Mouse (Mus musculus): Measurements from ENCODE around the gene Fbxo41. TPM values are rescaled to one million over a fixed set of nuclear protein-coding genes. Genes with fewer than 3 reads are reported as not detected.

Fbxo41 gene
- polyA plus RNA-seq, 1 experiment from 2014 or later = 10.4 TPM

DNA sequence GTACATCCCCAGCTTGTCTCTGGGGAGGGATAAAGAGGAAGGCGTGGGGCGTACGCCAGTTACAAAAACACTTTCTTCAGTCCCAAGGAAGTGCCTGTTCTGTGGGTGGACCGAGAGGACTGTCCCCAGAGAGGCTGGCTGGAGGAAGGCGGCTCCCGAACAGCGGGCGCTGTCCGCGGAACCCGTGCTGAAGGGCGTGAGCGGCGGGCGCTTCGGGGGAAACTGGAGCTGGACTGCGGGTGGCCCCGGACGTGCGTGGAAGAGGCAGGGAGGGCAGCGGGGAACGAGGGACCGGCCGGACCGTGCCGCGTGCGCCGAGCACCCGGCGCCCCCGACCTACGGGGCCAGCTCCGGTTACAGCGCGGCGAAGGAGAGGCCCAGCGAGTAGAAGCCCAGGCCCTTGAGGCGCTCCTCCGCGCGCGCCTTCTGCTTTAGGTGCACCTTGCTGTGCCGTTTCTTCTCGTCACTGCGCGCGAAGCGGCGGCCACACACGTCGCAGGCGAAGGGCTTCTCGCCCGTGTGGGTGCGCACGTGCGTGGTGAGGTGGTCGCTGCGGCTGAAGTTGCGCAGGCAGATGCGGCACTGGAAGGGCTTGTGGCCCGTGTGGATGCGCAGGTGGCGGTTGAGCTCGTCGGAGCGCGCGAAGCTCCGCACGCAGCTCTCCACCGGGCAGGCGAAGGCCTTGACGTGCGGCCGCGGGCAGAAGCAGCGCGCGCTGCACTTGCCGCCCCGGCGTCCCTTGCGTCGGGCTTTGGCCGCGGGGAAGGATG lies 8.7 kb upstream of the Fbxo41 start:
- H3K4me1 ChIP-seq (replicated peaks) = peaks cover 32% of the 10 kb centered on the region
- ATAC-seq (ENCODE audit: low FRiP score, low read depth) = no peak
- H3K9ac ChIP-seq = peak overlapping the region; percentile 5; the same call in 1 of the 2 replicates
- H3K9me3 ChIP-seq = no peaks in the 10 kb centered on the region
- H3K36me3 ChIP-seq = no peaks in the 10 kb centered on the region
- H3K4me3 ChIP-seq = peak overlapping the region; percentile 50
- peaks cover 71% of the 10 kb centered on the region for H3K27me3 ChIP-seq
- H3K27ac ChIP-seq (replicated peaks) = no peak overlapping the region
- under 1% methylated on average over 85 of the region's 88 CpGs for WGBS
- peak overlapping the region; percentile 95 for H3K4me2 ChIP-seq

DNA sequence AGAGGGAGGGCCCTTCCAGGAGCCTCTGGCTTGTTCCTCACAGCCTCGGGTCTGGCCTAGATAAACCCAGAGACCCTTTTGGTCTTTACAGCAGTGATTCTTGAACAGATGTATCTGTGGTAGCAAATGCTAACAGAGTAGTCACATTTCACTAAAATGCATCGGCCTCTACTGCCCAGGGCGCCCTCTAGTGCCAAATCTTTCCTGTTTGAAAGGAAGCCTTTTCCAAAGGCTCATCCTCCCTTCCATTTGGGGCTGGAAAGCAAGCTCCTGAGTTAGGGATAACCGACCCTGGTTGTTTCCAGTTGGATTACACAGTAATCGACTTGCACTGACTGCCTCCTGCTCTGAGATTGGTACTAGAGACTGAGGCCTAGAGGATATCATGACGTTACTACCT lies 7.7 kb upstream of the Fbxo41 start:
- WGBS = 4% methylated on average over 6 of the region's 6 CpGs
- no peak for ATAC-seq (ENCODE audit: low FRiP score, low read depth)

DNA sequence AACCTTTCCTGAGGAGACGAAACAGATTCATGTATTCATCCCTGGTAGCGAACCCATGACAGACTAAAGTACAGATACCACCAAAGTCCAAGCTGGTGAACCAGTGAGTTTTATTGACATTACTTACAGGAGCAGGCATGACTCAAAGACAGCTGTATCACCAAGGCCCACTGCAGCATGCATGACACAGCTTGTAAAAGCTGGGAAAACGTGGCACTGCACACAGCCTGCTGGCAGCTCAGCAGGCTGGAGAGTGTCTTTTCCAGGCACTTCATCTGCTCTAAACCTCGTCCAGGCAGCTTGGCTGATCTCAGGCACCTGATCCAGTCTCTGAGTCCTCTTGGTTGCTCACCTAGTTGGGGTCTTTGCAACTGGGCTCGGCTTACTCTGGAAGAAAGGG lies 5.8 kb upstream of the Fbxo41 start:
- no peak for ATAC-seq (ENCODE audit: low FRiP score, low read depth)
- 58% methylated on average over 5 of the region's 5 CpGs for WGBS
- peaks cover 43% of the 10 kb centered on the region for H3K27me3 ChIP-seq

More for the DNA sequence above, 7.7 kb upstream of the Fbxo41 start:
- H3K9me3 ChIP-seq = no peaks in the 10 kb centered on the region
- no peaks in the 10 kb centered on the region for H3K36me3 ChIP-seq
- no peak overlapping the region for H3K9ac ChIP-seq
- no peak overlapping the region for H3K27ac ChIP-seq (replicated peaks)
- no peak overlapping the region for H3K4me2 ChIP-seq
- H3K4me1 ChIP-seq (replicated peaks) = peaks cover 32% of the 10 kb centered on the region
- peaks cover 61% of the 10 kb centered on the region for H3K27me3 ChIP-seq
- no peak overlapping the region for H3K4me3 ChIP-seq

DNA sequence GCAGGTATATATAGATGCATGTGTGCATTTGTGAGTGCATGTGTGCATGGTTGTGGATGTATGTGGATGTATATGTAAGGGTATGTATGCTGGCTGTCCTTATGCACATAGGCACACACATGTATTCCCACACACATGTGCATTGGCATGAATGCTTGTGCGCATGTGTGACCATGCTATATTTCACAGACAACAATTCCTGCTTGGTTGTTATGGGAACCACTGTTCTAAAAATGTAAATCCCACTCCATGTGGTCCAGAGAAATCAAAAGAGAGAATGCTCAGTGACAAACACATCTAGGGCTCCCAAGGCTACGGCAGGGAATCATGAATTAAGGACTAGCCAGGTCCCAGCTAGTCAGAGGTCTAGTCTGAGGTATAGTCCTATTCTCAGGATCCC lies 2.1 kb upstream of the Fbxo41 start:
- WGBS = 42% methylated on average over 2 of the region's 2 CpGs
- ATAC-seq (ENCODE audit: low FRiP score, low read depth) = no peak
- H3K27ac ChIP-seq (replicated peaks) = no peak overlapping the region
- peaks cover 20% of the 10 kb centered on the region for H3K4me1 ChIP-seq (replicated peaks)
- no peak overlapping the region for H3K9ac ChIP-seq
- H3K36me3 ChIP-seq = no peaks in the 10 kb centered on the region
- H3K4me3 ChIP-seq = no peak overlapping the region
- H3K4me2 ChIP-seq = no peak overlapping the region
- peaks cover 6% of the 10 kb centered on the region for H3K27me3 ChIP-seq
- H3K9me3 ChIP-seq = no peaks in the 10 kb centered on the region

More for the DNA sequence above, 5.8 kb upstream of the Fbxo41 start:
- H3K27ac ChIP-seq (replicated peaks) = no peak overlapping the region
- no peaks in the 10 kb centered on the region for H3K9me3 ChIP-seq
- H3K9ac ChIP-seq = no peak overlapping the region
- H3K4me2 ChIP-seq = no peak overlapping the region
- H3K4me3 ChIP-seq = no peak overlapping the region
- no peaks in the 10 kb centered on the region for H3K36me3 ChIP-seq
- peaks cover 26% of the 10 kb centered on the region for H3K4me1 ChIP-seq (replicated peaks)

DNA sequence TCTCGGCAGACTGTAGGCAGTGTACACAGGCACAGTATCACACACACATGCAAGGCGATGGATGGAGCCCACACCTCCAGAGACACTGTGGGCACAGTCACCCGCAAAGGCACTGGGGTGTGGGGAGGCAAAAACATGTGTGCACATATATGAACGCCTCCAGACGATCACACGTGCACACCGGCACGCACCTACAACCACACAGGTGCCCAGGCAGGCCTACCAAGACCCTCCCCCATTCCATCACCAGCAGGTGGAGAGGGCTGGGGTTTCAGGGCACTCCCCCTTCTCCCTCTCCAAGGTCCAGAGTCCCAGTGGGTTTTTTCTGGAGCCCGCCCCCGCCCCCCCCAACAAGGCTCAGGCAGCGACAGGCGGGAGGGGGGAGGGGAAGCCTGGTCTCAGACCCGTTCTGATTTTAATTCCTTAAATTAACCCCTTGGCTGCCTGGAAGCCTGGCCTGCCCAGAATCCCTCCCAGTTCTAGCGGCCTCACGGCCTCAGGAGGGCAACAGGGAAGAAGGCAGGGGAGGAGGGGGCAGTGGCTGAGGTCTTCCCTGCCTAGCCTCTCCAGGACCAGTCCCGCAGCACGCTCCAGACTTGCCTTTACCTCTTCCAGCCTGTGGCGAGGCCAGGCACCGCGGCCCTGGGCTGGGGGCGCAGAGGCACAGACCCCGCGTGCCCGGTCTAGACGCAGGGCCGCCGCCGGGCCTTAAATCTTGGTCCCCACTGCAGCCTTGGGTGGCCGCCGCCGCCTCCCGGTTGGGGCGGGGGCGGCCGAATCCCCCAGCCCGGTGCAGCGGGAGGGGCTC lies 487 bp downstream of the Fbxo41 start:
- H3K27me3 ChIP-seq = no peaks in the 10 kb centered on the region
- H3K27ac ChIP-seq (replicated peaks) = peak overlapping the region; percentile 75
- peak overlapping the region; percentile 65 for H3K4me2 ChIP-seq
- peak overlapping the region; percentile 85 for H3K9ac ChIP-seq
- H3K9me3 ChIP-seq = no peaks in the 10 kb centered on the region
- peak overlapping the region; percentile 60 for H3K4me3 ChIP-seq
- WGBS = under 1% methylated on average over 36 of the region's 37 CpGs
- peak; percentile 81 for ATAC-seq (ENCODE audit: low FRiP score, low read depth)
- no peaks in the 10 kb centered on the region for H3K36me3 ChIP-seq
- H3K4me1 ChIP-seq (replicated peaks) = peaks cover 20% of the 10 kb centered on the region

DNA sequence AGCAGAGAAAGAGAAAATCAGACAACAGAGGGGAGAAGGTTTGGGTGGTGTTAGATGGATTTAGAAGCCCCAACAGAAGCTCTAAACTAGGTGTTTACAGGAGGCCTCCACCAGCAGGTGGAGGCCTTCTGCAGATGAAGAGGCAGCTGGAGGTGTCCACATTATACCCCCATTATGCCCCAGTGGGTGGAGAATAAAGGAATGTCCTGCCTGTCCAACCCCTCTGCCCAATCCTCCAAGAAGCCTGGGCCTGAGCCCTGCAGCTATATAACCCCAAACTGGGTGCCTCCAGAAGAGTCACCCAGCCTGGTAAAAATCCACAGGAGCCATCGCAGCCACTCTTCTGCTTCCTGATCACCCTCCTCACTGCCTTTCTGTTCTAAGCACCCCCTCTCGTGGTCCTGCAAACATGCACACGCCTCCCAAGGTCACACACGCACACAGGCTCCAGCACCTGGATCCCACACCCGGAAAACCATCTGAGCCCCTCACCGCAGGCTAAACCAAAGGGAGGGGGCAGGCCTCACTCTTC lies 1.2 kb downstream of the Fbxo41 start:
- ATAC-seq (ENCODE audit: low FRiP score, low read depth) = 0 out of 2 replicates have a peak, but pooled peaks have one; percentile 2
- Histone ChIP-seq H3K4me1 (replicated peaks) (peaks cover 20% of the 10 kb centered on the region), H3K9ac (peak overlapping the region; percentile 85), H3K9me3 (no peaks in the 10 kb centered on the region), H3K4me2 (peak overlapping the region; percentile 65), H3K27ac (replicated peaks) (peak overlapping the region; percentile 75), H3K4me3 (peak overlapping the region; percentile 60), H3K27me3 (no peaks in the 10 kb centered on the region), H3K36me3 (no peaks in the 10 kb centered on the region)
- WGBS = 3% methylated on average over 6 of the region's 6 CpGs

DNA sequence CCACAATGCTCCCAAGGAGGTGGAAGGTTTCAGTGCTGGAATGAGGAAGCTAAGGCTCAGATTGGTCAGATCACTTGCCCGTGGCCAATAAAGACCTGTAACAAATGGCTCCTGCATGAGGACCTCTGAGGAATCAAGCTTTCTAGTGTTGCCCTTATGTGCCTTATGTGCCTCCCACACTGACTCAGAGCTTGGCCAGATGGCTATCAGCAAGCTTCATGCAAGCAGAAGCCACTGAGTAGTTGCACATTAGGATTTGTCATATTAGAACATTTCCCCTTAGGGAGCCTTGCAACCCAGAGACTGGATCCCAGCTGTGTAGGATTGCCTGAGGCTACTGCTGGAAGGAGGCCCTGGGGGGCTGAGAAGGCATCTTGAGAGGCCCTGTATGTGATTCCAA lies 2.4 kb downstream of the Fbxo41 start:
- Histone ChIP-seq H3K9me3 (no peaks in the 10 kb centered on the region), H3K27me3 (no peaks in the 10 kb centered on the region), H3K9ac (no peak overlapping the region), H3K4me2 (no peak overlapping the region), H3K4me1 (replicated peaks) (peaks cover 20% of the 10 kb centered on the region), H3K36me3 (no peaks in the 10 kb centered on the region), H3K27ac (replicated peaks) (no peak overlapping the region), H3K4me3 (no peak overlapping the region)
- WGBS = 72% methylated on average over 1 of the region's 1 CpGs
- no peak for ATAC-seq (ENCODE audit: low FRiP score, low read depth)

DNA sequence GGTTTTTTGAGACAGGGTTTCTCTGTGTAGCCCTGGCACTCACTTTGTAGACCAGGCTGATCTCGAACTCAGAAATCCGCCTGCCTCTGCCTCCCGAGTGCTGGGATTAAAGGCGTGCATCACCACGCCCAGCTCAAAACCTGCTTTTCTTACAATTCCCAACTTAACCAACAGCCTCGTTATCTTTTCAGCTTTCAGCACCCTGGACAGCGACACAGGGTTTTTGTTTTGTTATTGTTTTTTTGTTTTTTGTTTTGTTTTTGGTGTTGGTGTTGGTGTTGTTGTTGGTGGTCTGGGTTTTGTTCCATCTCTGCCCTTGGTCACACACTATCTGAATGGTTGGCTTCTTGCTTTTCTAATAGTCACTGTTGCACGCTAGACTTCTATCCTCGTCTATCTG lies 4.6 kb downstream of the Fbxo41 start:
- H3K36me3 ChIP-seq = no peaks in the 10 kb centered on the region
- no peak overlapping the region for H3K9ac ChIP-seq
- H3K27ac ChIP-seq (replicated peaks) = no peak overlapping the region
- no peak overlapping the region for H3K4me3 ChIP-seq
- peaks cover 18% of the 10 kb centered on the region for H3K4me1 ChIP-seq (replicated peaks)
- no peak for ATAC-seq (ENCODE audit: low FRiP score, low read depth)
- H3K9me3 ChIP-seq = no peaks in the 10 kb centered on the region
- H3K27me3 ChIP-seq = no peaks in the 10 kb centered on the region
- WGBS = 70% methylated on average over 9 of the region's 9 CpGs
- H3K4me2 ChIP-seq = no peak overlapping the region

DNA sequence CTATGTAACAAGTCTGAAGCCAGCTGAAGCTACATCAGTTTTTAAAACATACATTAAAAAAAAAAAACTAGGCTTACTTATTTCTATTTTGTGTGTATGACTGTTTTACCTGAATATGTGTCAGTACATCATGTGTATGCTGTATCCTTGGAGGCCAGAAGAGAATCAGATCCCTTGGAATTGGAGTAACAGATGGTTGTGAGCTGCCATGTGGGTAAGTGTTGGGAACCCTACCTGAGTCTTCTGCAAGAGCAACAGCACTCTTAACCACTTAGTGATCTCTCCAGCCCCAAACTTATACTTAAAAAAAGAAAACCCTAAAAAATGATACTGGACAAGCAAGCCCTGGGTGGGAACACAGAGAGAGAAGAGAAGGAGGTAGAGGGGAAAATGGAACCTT lies 5.8 kb downstream of the Fbxo41 start:
- no peaks in the 10 kb centered on the region for H3K27me3 ChIP-seq
- H3K4me3 ChIP-seq = no peak overlapping the region
- no peaks in the 10 kb centered on the region for H3K9me3 ChIP-seq
- no peak for ATAC-seq (ENCODE audit: low FRiP score, low read depth)
- H3K9ac ChIP-seq = no peak overlapping the region
- no peak overlapping the region for H3K27ac ChIP-seq (replicated peaks)
- peaks cover 14% of the 10 kb centered on the region for H3K4me1 ChIP-seq (replicated peaks)
- H3K36me3 ChIP-seq = no peaks in the 10 kb centered on the region
- no peak overlapping the region for H3K4me2 ChIP-seq

DNA sequence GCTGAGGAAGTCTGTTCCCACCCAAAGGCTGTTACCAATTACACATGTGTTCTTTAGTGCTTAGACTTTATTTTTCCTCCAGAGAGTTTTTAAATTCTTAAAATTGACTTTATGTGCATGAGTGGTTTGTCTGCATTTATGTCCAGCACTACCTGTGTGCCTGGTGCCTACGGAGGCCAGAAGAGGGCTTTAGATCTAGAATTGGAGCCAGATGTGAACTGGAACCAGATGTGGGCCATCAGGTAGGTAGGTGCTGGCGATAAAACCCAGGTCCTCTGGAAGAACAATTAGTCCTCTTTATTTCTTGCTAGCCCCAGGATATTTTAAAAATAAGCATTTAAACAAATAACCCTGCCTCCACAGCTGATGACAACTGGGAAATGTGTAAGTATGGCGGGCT lies 11.2 kb downstream of the Fbxo41 start:
- no peak overlapping the region for H3K4me3 ChIP-seq
- peaks cover 5% of the 10 kb centered on the region for H3K27me3 ChIP-seq
- H3K4me1 ChIP-seq (replicated peaks) = no peaks in the 10 kb centered on the region
- no peaks in the 10 kb centered on the region for H3K36me3 ChIP-seq
- no peak overlapping the region for H3K9ac ChIP-seq
- ATAC-seq (ENCODE audit: low FRiP score, low read depth) = no peak
- H3K4me2 ChIP-seq = no peak overlapping the region
- 95% methylated on average over 3 of the region's 3 CpGs for WGBS
- H3K27ac ChIP-seq (replicated peaks) = no peak overlapping the region
- H3K9me3 ChIP-seq = no peaks in the 10 kb centered on the region

DNA sequence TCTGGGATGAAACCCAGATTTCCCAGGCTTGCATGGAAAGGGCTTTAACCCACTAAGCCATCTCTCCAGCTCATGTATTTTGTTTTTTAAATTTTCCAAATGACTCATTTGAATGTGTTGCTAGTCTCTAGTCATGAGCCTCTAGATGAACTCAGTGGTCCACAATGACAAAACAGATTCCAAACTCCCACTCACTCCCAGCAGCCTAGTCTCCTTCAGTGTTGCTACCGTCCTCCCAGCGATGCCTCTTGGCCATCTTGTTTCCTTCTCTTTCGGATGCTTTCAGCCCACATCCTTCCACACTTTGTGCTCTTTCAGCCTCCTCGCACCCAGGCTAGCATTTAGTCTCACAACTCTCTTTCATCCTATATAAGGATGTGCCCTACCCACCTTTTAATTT lies 12.5 kb downstream of the Fbxo41 start:
- no peak overlapping the region for H3K4me2 ChIP-seq
- no peak overlapping the region for H3K27ac ChIP-seq (replicated peaks)
- no peak overlapping the region for H3K4me3 ChIP-seq
- no peak for ATAC-seq (ENCODE audit: low FRiP score, low read depth)
- no peaks in the 10 kb centered on the region for H3K4me1 ChIP-seq (replicated peaks)
- WGBS = 81% methylated on average over 4 of the region's 4 CpGs
- no peaks in the 10 kb centered on the region for H3K36me3 ChIP-seq
- H3K9ac ChIP-seq = no peak overlapping the region
- peaks cover 18% of the 10 kb centered on the region for H3K27me3 ChIP-seq
- H3K9me3 ChIP-seq = no peaks in the 10 kb centered on the region

DNA sequence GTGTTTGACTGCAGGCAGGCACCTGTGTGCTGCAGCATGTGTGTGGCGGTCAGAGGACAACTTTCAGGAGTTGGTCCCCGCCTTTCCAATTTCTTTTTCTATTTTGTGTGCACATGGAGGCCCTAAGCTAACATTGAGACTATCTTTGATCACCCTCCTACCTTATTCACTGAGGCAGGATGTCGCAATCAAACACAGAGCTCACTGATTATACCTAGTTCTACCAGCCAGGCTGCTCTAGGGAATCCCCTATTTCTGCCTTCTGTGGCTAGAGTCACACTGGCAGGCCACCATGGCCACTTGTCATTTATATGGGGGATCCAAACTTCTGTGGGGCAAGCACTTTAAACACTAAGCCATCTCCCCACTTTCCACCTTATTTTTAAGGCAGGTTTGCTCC lies 13.1 kb downstream of the Fbxo41 start:
- peaks cover 2% of the 10 kb centered on the region; the same call in 1 of the 2 replicates for H3K4me1 ChIP-seq (replicated peaks)
- peaks cover 22% of the 10 kb centered on the region for H3K27me3 ChIP-seq
- ATAC-seq (ENCODE audit: low FRiP score, low read depth) = no peak
- H3K27ac ChIP-seq (replicated peaks) = no peak overlapping the region
- H3K4me3 ChIP-seq = no peak overlapping the region
- H3K36me3 ChIP-seq = no peaks in the 10 kb centered on the region
- H3K9ac ChIP-seq = no peak overlapping the region
- WGBS = 79% methylated on average over 3 of the region's 3 CpGs
- H3K9me3 ChIP-seq = no peaks in the 10 kb centered on the region
- no peak overlapping the region for H3K4me2 ChIP-seq
